Mouse (Mus musculus) cortical plate, adult 2 months (tissue): ENCODE measurements around the gene Cpxm2.

Experiments used
- CTCF ChIP-seq: fragments of 200-500 bp; IDR thresholded peaks from 2 replicates; pipeline ENCODE4 v1.5.1; 2011; ENCODE audit warnings: mild to moderate bottlenecking, control low read depth, low read length; ENCODE audit not compliant: insufficient read depth; ENCODE audit errors: extremely low read depth
- POLR2A ChIP-seq: fragments of 200-500 bp; IDR thresholded peaks from 2 replicates; pipeline ENCODE4 v1.6.1; 2011; ENCODE audit warnings: mild to moderate bottlenecking, low read length, control low read depth; ENCODE audit not compliant: insufficient read depth; ENCODE audit errors: extremely low read depth

- TF ChIP-seq POLR2A (no peak), CTCF (no peak)
Observed at GRCm38 (mm10) chr7:132162254-132162653, 7.7 kb upstream of the Cpxm2 start.
